Mouse (Mus musculus): ENCODE measurements around the gene Hoxa5. TPM values are rescaled to one million over a fixed set of nuclear protein-coding genes. Genes with fewer than 3 reads are reported as not detected.

The Hoxa5 gene
- total and polyA plus RNA-seq, 3 experiments, result 0.83 to 4.1 (median 1.5) TPM

DNA sequence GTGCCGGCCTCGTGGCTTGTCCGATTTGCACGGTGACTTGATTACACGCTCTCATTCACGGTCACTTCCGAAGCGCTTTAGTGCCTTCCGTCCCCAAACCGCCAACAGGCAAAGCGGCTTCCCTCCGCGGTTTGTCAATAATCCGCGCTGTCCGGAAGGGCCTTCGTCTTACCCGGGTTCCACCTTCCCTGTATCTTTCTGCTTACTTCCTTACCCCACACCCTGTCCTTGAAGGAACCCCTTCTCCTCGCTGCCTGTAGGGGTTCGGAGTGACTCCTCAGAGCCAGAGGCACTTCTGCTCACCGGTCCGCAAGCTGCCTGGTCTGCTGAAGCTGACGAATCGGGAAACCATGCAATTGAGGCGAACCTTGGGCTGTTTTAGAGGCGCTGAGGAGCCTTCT, 42.0 kb upstream of the Hoxa5 start:
- Histone ChIP-seq H3K4me1 (ENCODE audit: control insufficient read depth in 1 of 2, insufficient read depth in 2 of 2) (no peaks in the 10 kb centered on the region), H3K9ac (ENCODE audit: insufficient read depth, low read depth) (no peak overlapping the region), H3K4me2 (ENCODE audit: insufficient read depth, low read depth, poor library complexity, severe bottlenecking) (no peak overlapping the region), H3K4me3 (replicated peaks in 1 of 3; ENCODE audit: low read depth in 2 of 3, low read length in 2 of 3, poor library complexity in 1 of 3) (no peak overlapping the region), H3K79me2 (replicated peaks; ENCODE audit: control insufficient read depth, extremely low read depth, insufficient read depth, poor library complexity, severe bottlenecking) (no peaks in the 10 kb centered on the region), H3K9me3 (replicated peaks; ENCODE audit: low read length) (peaks cover 5% of the 10 kb centered on the region), H3K36me3 (replicated peaks in 1 of 2; ENCODE audit: control insufficient read depth in 1 of 2, insufficient read depth in 1 of 2, low read length in 1 of 2) (no peaks in the 10 kb centered on the region), H3K27me3 (replicated peaks) (no peaks in the 10 kb centered on the region), H3K27ac (ENCODE audit: insufficient read depth, low read depth) (no peak overlapping the region)
- DNase-seq (ENCODE audit: extremely low read depth), result no peak
- dilution Hi-C loops (cut with MboI; ENCODE audit: extremely low pct_ligation_motif_present, extremely low pct_unique_long_range_greater_than_20kb, low sequenced_read_pairs) (no loop called here), in situ Hi-C loops (cut with MboI; ENCODE audit: low pct_ligation_motif_present, low pct_unique_long_range_greater_than_20kb, low sequenced_read_pairs) (no loop called here)
- no peak for TF ChIP-seq TBP (conservative IDR thresholded peaks at IDR 0.05; ENCODE audit: low read depth, low read length)
- no peak for TF ChIP-seq ETS1 (conservative IDR thresholded peaks at IDR 0.05; ENCODE audit: low read depth, low read length)
- no peak for TF ChIP-seq CTCF (conservative IDR thresholded peaks at IDR 0.05 in 1 of 2, IDR thresholded peaks at IDR 0.05 in 1 of 2; ENCODE audit: low read depth in 2 of 2, low read length in 2 of 2)
- no peak for TF ChIP-seq UBTF (IDR thresholded peaks at IDR 0.05; ENCODE audit: low read depth, low read length)
- no peak for TF ChIP-seq ZKSCAN1 (IDR thresholded peaks at IDR 0.05; ENCODE audit: borderline replicate concordance, low read depth, low read length)
- TF ChIP-seq PAX5 (IDR thresholded peaks at IDR 0.05; ENCODE audit: low read length), result no peak
- no peak for TF ChIP-seq SMC3 (IDR thresholded peaks at IDR 0.05; ENCODE audit: low read depth, low read length)
- no peak for TF ChIP-seq USF2 (conservative IDR thresholded peaks at IDR 0.05; ENCODE audit: low read depth, low read length)
- TF ChIP-seq CHD2 (IDR thresholded peaks at IDR 0.05; ENCODE audit: low read length), result no peak
- TF ChIP-seq RCOR1 (conservative IDR thresholded peaks at IDR 0.05; ENCODE audit: low read depth, low read length), result no peak
- TF ChIP-seq E2F4 (IDR thresholded peaks at IDR 0.05; ENCODE audit: insufficient replicate concordance, low read depth, low read length), result no peak
- no peak for TF ChIP-seq ELF1 (IDR thresholded peaks at IDR 0.05; ENCODE audit: low read depth, low read length)
- no peak for TF ChIP-seq IRF4 (IDR thresholded peaks at IDR 0.05; ENCODE audit: low read depth, low read length)

DNA sequence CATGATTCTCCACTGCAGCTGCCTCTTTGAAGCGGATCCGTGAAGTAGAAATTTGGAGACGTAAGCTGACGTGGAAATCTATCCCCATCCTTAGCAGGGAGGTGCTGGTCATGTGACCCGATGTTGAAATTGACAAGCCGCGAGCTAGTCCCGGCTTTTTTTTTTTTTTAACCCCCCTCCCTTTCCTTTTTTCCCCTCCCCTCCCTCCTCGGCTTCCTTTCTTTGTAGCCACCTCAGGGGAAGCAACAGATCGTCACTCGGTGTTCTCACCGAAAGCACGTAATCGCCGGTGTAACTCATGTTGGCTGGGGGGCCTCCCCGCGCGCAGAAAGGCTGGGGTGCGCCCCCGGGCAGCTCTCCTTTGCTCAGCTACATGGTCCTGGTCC, 41.4 kb upstream of the Hoxa5 start, which contains the start of gene Hoxa11:
Gene Hoxa11 (minus strand): TSS at position 54 of the 386 bp plus-strand sequence.
- Histone ChIP-seq H3K4me1 (ENCODE audit: control insufficient read depth in 1 of 2, insufficient read depth in 2 of 2) (peaks cover 0 to 6% of the 10 kb centered on the region in 2 experiments; a peak in 2 of 4 replicates), H3K36me3 (replicated peaks in 1 of 2; ENCODE audit: control insufficient read depth in 1 of 2, insufficient read depth in 1 of 2, low read length in 1 of 2) (no peaks in the 10 kb centered on the region), H3K9ac (ENCODE audit: insufficient read depth, low read depth) (no peak within 1 kb of the TSS), H3K4me3 (replicated peaks in 1 of 3; ENCODE audit: low read depth in 2 of 3, low read length in 2 of 3, poor library complexity in 1 of 3) (no peak within 1 kb of the TSS), H3K27ac (ENCODE audit: insufficient read depth, low read depth) (no peak within 1 kb of the TSS), H3K4me2 (ENCODE audit: insufficient read depth, low read depth, poor library complexity, severe bottlenecking) (no peak within 1 kb of the TSS), H3K9me3 (replicated peaks; ENCODE audit: low read length) (peaks cover 5% of the 10 kb centered on the region), H3K27me3 (replicated peaks) (no peaks in the 10 kb centered on the region), H3K79me2 (replicated peaks; ENCODE audit: control insufficient read depth, extremely low read depth, insufficient read depth, poor library complexity, severe bottlenecking) (no peaks in the 10 kb centered on the region)
- in situ Hi-C loops (cut with MboI; ENCODE audit: low pct_ligation_motif_present, low pct_unique_long_range_greater_than_20kb, low sequenced_read_pairs) (no loop called here), dilution Hi-C loops (cut with MboI; ENCODE audit: extremely low pct_ligation_motif_present, extremely low pct_unique_long_range_greater_than_20kb, low sequenced_read_pairs) (no loop called here)
- no peak for DNase-seq (ENCODE audit: extremely low read depth)
- TF ChIP-seq HCFC1 (IDR thresholded peaks at IDR 0.05; ENCODE audit: low read depth, low read length), result no peak
- TF ChIP-seq TCF12 (IDR thresholded peaks at IDR 0.05; ENCODE audit: low read depth, low read length), result no peak
- no peak for TF ChIP-seq JUN (IDR thresholded peaks at IDR 0.05; ENCODE audit: insufficient read depth, low read depth, low read length)
- TF ChIP-seq SIN3A (IDR thresholded peaks at IDR 0.05; ENCODE audit: low read length), result no peak
- TF ChIP-seq IRF4 (IDR thresholded peaks at IDR 0.05; ENCODE audit: low read depth, low read length), result no peak
- TF ChIP-seq MXI1 (IDR thresholded peaks at IDR 0.05; ENCODE audit: low read depth, low read length), result no peak
- TF ChIP-seq MYC (IDR thresholded peaks at IDR 0.05; ENCODE audit: low read depth, low read length), result no peak
- TF ChIP-seq ETS1 (conservative IDR thresholded peaks at IDR 0.05; ENCODE audit: low read depth, low read length), result no peak
- TF ChIP-seq RCOR1 (conservative IDR thresholded peaks at IDR 0.05; ENCODE audit: low read depth, low read length), result no peak
- TF ChIP-seq SMC3 (IDR thresholded peaks at IDR 0.05; ENCODE audit: low read depth, low read length), result no peak
- no peak for TF ChIP-seq RAD21 (IDR thresholded peaks at IDR 0.05; ENCODE audit: low read depth, low read length)
